Mouse (Mus musculus) MEL (cell line): ENCODE results near the gene Sntg2. TPM values are rescaled to one million over a fixed set of nuclear protein-coding genes. Genes with fewer than 3 reads are reported as not detected.

Experiments
- DNase-seq: peaks from one replicate; pipeline ENCODE4 v3.0.0; 2011; ENCODE audit warnings: low read depth, low spot score
- H3K27ac ChIP-seq: 2 replicates; pipeline ENCODE4 v1.5.1; 2012; ENCODE audit warnings: low read depth, mild to moderate bottlenecking, control low read depth, low read length, moderate library complexity; ENCODE audit not compliant: control insufficient read depth
- H3K27me3 ChIP-seq, 2 experiments: fragments of 150-350 bp in 1 of 2; sonication (generic) in 1 of 2; 2 replicates each; pipeline ENCODE4 v1.6.1; 2012; ENCODE audit warnings: low read length in 2 of 2, mild to moderate bottlenecking in 2 of 2, improper control_type of control experiment in 1 of 2, moderate library complexity in 1 of 2; ENCODE audit not compliant: insufficient read depth in 2 of 2, control insufficient read depth in 1 of 2
- H3K36me3 ChIP-seq, 2 experiments: 2 replicates each; pipeline ENCODE4 v1.6.1; 2012 to 2014; ENCODE audit warnings: low read length in 2 of 2, improper control_type of control experiment in 1 of 2, inconsistent platforms in 1 of 2, mild to moderate bottlenecking in 1 of 2; ENCODE audit not compliant: insufficient read depth in 2 of 2, control insufficient read depth in 1 of 2
- H3K4me1 ChIP-seq, 2 experiments: fragments of 150-350 bp in 1 of 2; sonication (generic) in 1 of 2; 2 replicates each; pipeline ENCODE4 v1.6.1; 2012; ENCODE audit warnings: low read length in 2 of 2, improper control_type of control experiment in 1 of 2, mild to moderate bottlenecking in 1 of 2; ENCODE audit not compliant: insufficient read depth in 2 of 2, control insufficient read depth in 1 of 2
- H3K4me3 ChIP-seq, 2 experiments: fragments of 150-350 bp in 1 of 2; sonication (generic) in 1 of 2; 2 replicates each; pipeline ENCODE4 v1.5.1; 2012; ENCODE audit warnings: low read depth in 2 of 2, low read length in 2 of 2, mild to moderate bottlenecking in 2 of 2, moderate library complexity in 2 of 2, control low read depth in 1 of 2, improper control_type of control experiment in 1 of 2; ENCODE audit not compliant: control insufficient read depth in 1 of 2, insufficient read depth in 1 of 2
- H3K79me2 ChIP-seq: 2 replicates; pipeline ENCODE4 v1.6.1; 2012; ENCODE audit warnings: mild to moderate bottlenecking, low read length, moderate library complexity; ENCODE audit not compliant: control insufficient read depth, poor library complexity, insufficient read depth
- H3K9ac ChIP-seq: 2 replicates; pipeline ENCODE4 v1.6.1; 2012; ENCODE audit warnings: low read depth, mild to moderate bottlenecking, control low read depth, low read length, moderate library complexity; ENCODE audit not compliant: control insufficient read depth, poor library complexity, severe bottlenecking
- H3K9me3 ChIP-seq: fragments of 150-350 bp; sonication (generic); replicated peaks from 2 replicates; pipeline ENCODE4 v1.6.1; 2012; ENCODE audit warnings: mild to moderate bottlenecking, low read length, improper control_type of control experiment, moderate library complexity; ENCODE audit not compliant: insufficient read depth
- BHLHE40 ChIP-seq: IDR thresholded peaks from 2 replicates; pipeline ENCODE4 v1.6.1; 2012; ENCODE audit warnings: low read depth, mild to moderate bottlenecking, inconsistent platforms, low read length, improper control_type of control experiment, borderline replicate concordance
- CHD1 ChIP-seq: IDR thresholded peaks from 2 replicates; pipeline ENCODE4 v1.6.1; 2012; ENCODE audit warnings: low read depth, mild to moderate bottlenecking, inconsistent platforms, low read length, improper control_type of control experiment
- CHD2 ChIP-seq: IDR thresholded peaks from 2 replicates; pipeline ENCODE4 v1.6.1; 2011; ENCODE audit warnings: low read length, improper control_type of control experiment
- CTCF ChIP-seq, 3 experiments: IDR thresholded peaks in 2 of 3; conservative IDR thresholded peaks in 1 of 3; 2 replicates each; pipeline ENCODE4 v1.5.1; 2011 to 2012; ENCODE audit warnings: low read length in 3 of 3, low read depth in 2 of 3, mild to moderate bottlenecking in 2 of 3, improper control_type of control experiment in 1 of 3, inconsistent platforms in 1 of 3, mixed read lengths in 1 of 3, moderate library complexity in 1 of 3; ENCODE audit not compliant: control insufficient read depth in 1 of 3, insufficient read depth in 1 of 3, poor library complexity in 1 of 3, severe bottlenecking in 1 of 3
- ETS1 ChIP-seq: IDR thresholded peaks from 2 replicates; pipeline ENCODE4 v1.6.1; 2012; ENCODE audit warnings: low read depth, mild to moderate bottlenecking, inconsistent platforms, low read length, improper control_type of control experiment, moderate library complexity
- GABPA ChIP-seq: IDR thresholded peaks from 2 replicates; pipeline ENCODE4 v1.6.1; 2012; ENCODE audit warnings: low read depth, mild to moderate bottlenecking, inconsistent platforms, low read length, improper control_type of control experiment, moderate library complexity
- HCFC1 ChIP-seq: IDR thresholded peaks from 2 replicates; pipeline ENCODE4 v1.6.1; 2012; ENCODE audit warnings: low read depth, mild to moderate bottlenecking, inconsistent platforms, low read length, improper control_type of control experiment, moderate library complexity
- JUND ChIP-seq: IDR thresholded peaks from 2 replicates; pipeline ENCODE4 v1.6.1; 2011; ENCODE audit warnings: low read depth, mild to moderate bottlenecking, improper control_type of control experiment, low read length
- KAT2A ChIP-seq: conservative IDR thresholded peaks from 2 replicates; pipeline ENCODE4 v1.6.1; 2012; ENCODE audit warnings: low read depth, low read length, improper control_type of control experiment, inconsistent platforms
- MAFK ChIP-seq: IDR thresholded peaks from 2 replicates; pipeline ENCODE4 v1.6.1; 2011; ENCODE audit warnings: low read depth, mild to moderate bottlenecking, low read length, improper control_type of control experiment, borderline replicate concordance
- MAX ChIP-seq: IDR thresholded peaks from 2 replicates; pipeline ENCODE4 v1.6.1; 2011; ENCODE audit warnings: low read length, improper control_type of control experiment
- MAZ ChIP-seq: IDR thresholded peaks from 2 replicates; pipeline ENCODE4 v1.6.1; 2012; ENCODE audit warnings: low read depth, mild to moderate bottlenecking, inconsistent platforms, low read length, improper control_type of control experiment
- MEF2A ChIP-seq: IDR thresholded peaks from 2 replicates; pipeline ENCODE4 v1.6.1; 2014; ENCODE audit warnings: low read depth, mild to moderate bottlenecking, inconsistent platforms, low read length, improper control_type of control experiment; ENCODE audit not compliant: poor library complexity, insufficient replicate concordance, severe bottlenecking; ENCODE audit errors: extremely low read depth
- NELFE ChIP-seq: IDR thresholded peaks from 2 replicates; pipeline ENCODE4 v1.6.1; 2011; ENCODE audit warnings: low read depth, low read length, improper control_type of control experiment
- POLR2AphosphoS2 ChIP-seq: IDR thresholded peaks from 2 replicates; pipeline ENCODE4 v1.6.1; 2011; ENCODE audit warnings: low read length, improper control_type of control experiment
- POLR2AphosphoS5 ChIP-seq: IDR thresholded peaks from 2 replicates; pipeline ENCODE4 v1.6.1; 2012; ENCODE audit warnings: low read depth, borderline replicate concordance, mild to moderate bottlenecking, inconsistent platforms, low read length, moderate library complexity, mixed read lengths
- RAD21 ChIP-seq: IDR thresholded peaks from 2 replicates; pipeline ENCODE4 v1.6.1; 2011; ENCODE audit warnings: mild to moderate bottlenecking, low read depth, low read length, improper control_type of control experiment
- RCOR1 ChIP-seq: IDR thresholded peaks from 2 replicates; pipeline ENCODE4 v1.6.1; 2012; ENCODE audit warnings: low read depth, mild to moderate bottlenecking, inconsistent platforms, low read length, improper control_type of control experiment
- TAL1 ChIP-seq: IDR thresholded peaks from 2 replicates; pipeline ENCODE4 v1.6.1; 2012; ENCODE audit warnings: mild to moderate bottlenecking, inconsistent platforms, low read length, moderate library complexity, mixed read lengths
- TBP ChIP-seq: IDR thresholded peaks from 2 replicates; pipeline ENCODE4 v1.8.0; 2011; ENCODE audit warnings: low read depth, low read length, improper control_type of control experiment
- USF1 ChIP-seq: IDR thresholded peaks from 2 replicates; pipeline ENCODE4 v1.6.1; 2014; ENCODE audit warnings: low read depth, mild to moderate bottlenecking, inconsistent platforms, low read length, improper control_type of control experiment, moderate library complexity
- USF2 ChIP-seq, 2 experiments: IDR thresholded peaks; 2 replicates each; pipeline ENCODE4 v1.6.1; 2011 to 2012; ENCODE audit warnings: improper control_type of control experiment in 2 of 2, low read length in 2 of 2, borderline replicate concordance in 1 of 2, inconsistent platforms in 1 of 2, low read depth in 1 of 2, mild to moderate bottlenecking in 1 of 2; ENCODE audit not compliant: insufficient read depth in 1 of 2
- ZC3H11A ChIP-seq: IDR thresholded peaks from 2 replicates; pipeline ENCODE4 v1.6.1; 2012; ENCODE audit warnings: low read depth, mild to moderate bottlenecking, inconsistent platforms, low read length, improper control_type of control experiment
- ZKSCAN1 ChIP-seq: IDR thresholded peaks from 2 replicates; pipeline ENCODE4 v1.6.1; 2012; ENCODE audit warnings: low read depth, mild to moderate bottlenecking, inconsistent platforms, low read length, improper control_type of control experiment, moderate library complexity
- ZMIZ1 ChIP-seq: IDR thresholded peaks from 2 replicates; pipeline ENCODE4 v1.6.1; 2012; ENCODE audit warnings: low read depth, mild to moderate bottlenecking, inconsistent platforms, low read length, improper control_type of control experiment, moderate library complexity
- polyA plus RNA-seq, 2 experiments: library from polyadenylated mRNA; stranded (reverse) in 1 of 2; unstranded in 1 of 2; fragments of >175 nt in 1 of 2; fragments of >200 nt in 1 of 2; gene quantifications; 2 replicates each; pipeline versions ENCODE4 v1.2.1 to v1.2.4; 2012; ENCODE audit warnings: low replicate concordance in 2 of 2, low read depth in 1 of 2; ENCODE audit not compliant: insufficient read length in 2 of 2, insufficient read depth in 1 of 2, missing spikeins in 1 of 2
- total RNA-seq: library from RNA; depleted of rRNA; stranded (reverse); fragments of 300-350 nt; gene quantifications from 2 replicates; pipeline ENCODE4 v1.2.3, GENCODE M21; 2012

Gene Sntg2
- total and polyA plus RNA-seq, 3 experiments = not detected

DNA sequence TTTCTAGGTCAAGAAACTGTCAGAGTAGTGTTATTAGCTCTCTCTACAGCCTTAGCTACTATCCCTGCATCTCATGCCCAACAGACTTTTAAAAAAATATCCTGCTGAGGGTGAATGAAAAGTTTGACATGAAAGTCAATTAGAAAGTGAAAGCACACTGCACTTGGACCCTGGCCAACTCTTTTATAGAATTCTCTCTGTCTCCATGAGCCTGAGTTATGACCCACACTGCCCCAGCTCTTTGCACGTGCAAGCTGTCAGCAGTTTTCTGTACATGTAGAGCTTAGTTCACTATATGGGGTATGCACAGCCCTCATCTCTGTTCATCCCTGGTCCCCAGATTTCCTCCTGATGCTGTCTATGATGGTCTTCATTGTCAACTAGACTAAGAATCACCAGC, 28.4 kb downstream of the Sntg2 start:
- H3K36me3 ChIP-seq = no peaks in the 10 kb centered on the region
- no peak overlapping the region for H3K9ac ChIP-seq
- TF ChIP-seq JUND (no peak), ZKSCAN1 (no peak)
- H3K4me1 ChIP-seq = no peaks in the 10 kb centered on the region
- no peaks in the 10 kb centered on the region for H3K9me3 ChIP-seq
- no peaks in the 10 kb centered on the region for H3K79me2 ChIP-seq
- no peak for DNase-seq
- H3K27me3 ChIP-seq = no peaks in the 10 kb centered on the region
- H3K27ac ChIP-seq = no peak overlapping the region
- no peak overlapping the region for H3K4me3 ChIP-seq

DNA sequence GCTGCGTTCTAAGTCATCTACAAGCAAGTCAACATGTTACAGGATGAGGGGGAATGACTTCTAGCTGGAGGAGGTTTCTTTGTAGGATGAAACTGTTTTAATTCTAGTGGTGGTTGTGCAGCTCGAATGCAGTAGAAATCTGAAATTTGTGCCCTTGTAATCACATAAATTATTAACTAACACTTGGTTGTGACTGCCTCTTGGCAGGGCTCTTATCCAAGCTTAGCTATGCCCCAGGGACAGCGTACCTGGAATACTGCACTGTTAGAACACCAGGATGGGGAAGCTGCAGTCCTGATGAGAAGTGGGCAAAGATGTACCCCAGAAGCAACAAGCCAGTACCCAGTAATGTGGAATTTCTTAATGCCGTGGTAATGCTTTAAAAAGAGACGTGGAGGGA, 36.9 kb downstream of the Sntg2 start:
- no peak for TF ChIP-seq POLR2AphosphoS5
- TF ChIP-seq POLR2AphosphoS2 = no peak
- no peak for TF ChIP-seq CHD1
- TF ChIP-seq MEF2A = no peak
- TF ChIP-seq CTCF (IDR thresholded peaks at IDR 0.05 in 2 of 3, conservative IDR thresholded peaks at IDR 0.05 in 1 of 3; ENCODE audit: control insufficient read depth in 1 of 3, insufficient read depth in 1 of 3, low read depth in 2 of 3, low read length in 3 of 3, poor library complexity in 1 of 3, severe bottlenecking in 1 of 3) = no peak
- no peak for TF ChIP-seq ZMIZ1
- no peak for TF ChIP-seq TBP
- TF ChIP-seq USF1 = no peak
- TF ChIP-seq JUND = no peak
- TF ChIP-seq USF2 (IDR thresholded peaks at IDR 0.05; ENCODE audit: borderline replicate concordance in 1 of 2, insufficient read depth in 1 of 2, low read depth in 1 of 2, low read length in 2 of 2) = no peak
- TF ChIP-seq CHD2 = no peak
- TF ChIP-seq MAX = no peak
- no peak for TF ChIP-seq GABPA
- H3K9ac ChIP-seq = no peak overlapping the region
- H3K27ac ChIP-seq = no peak overlapping the region
- no peaks in the 10 kb centered on the region for H3K27me3 ChIP-seq
- no peak for DNase-seq
- no peaks in the 10 kb centered on the region for H3K9me3 ChIP-seq
- H3K4me3 ChIP-seq = no peak overlapping the region
- H3K36me3 ChIP-seq = no peaks in the 10 kb centered on the region
- no peaks in the 10 kb centered on the region for H3K4me1 ChIP-seq
- no peaks in the 10 kb centered on the region for H3K79me2 ChIP-seq

DNA sequence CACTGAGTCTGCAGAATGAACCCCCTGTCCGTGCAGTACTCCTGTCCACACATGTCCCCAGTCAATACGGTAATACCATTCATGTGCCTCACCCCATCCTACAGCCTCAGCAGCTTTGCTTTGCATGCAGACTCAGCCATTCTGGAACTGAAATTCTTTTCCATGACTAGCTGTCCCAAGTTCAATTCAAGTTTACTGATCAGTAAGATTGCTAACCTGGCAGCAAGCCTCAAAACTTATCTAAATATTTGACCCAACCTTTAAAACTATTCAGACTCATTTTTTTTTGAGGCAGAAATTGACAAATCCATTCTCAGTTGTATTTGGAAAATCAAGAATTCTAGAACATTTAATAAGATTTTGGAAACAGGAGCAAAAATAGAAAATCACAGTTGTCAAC, 38.7 kb downstream of the Sntg2 start:
- Histone ChIP-seq H3K79me2 (no peaks in the 10 kb centered on the region), H3K4me1 (no peaks in the 10 kb centered on the region), H3K27ac (no peak overlapping the region), H3K9ac (no peak overlapping the region), H3K36me3 (no peaks in the 10 kb centered on the region), H3K4me3 (no peak overlapping the region), H3K27me3 (no peaks in the 10 kb centered on the region), H3K9me3 (no peaks in the 10 kb centered on the region)
- DNase-seq = no peak
- TF ChIP-seq MAFK = no peak
- TF ChIP-seq POLR2AphosphoS2 = no peak
- TF ChIP-seq KAT2A = no peak
- TF ChIP-seq CHD2 = no peak
- TF ChIP-seq USF1 = no peak
- no peak for TF ChIP-seq RAD21
- no peak for TF ChIP-seq TBP
- no peak for TF ChIP-seq HCFC1
- no peak for TF ChIP-seq ZC3H11A
- no peak for TF ChIP-seq BHLHE40
- TF ChIP-seq ETS1 = no peak
- no peak for TF ChIP-seq CTCF (IDR thresholded peaks at IDR 0.05 in 2 of 3, conservative IDR thresholded peaks at IDR 0.05 in 1 of 3; ENCODE audit: control insufficient read depth in 1 of 3, insufficient read depth in 1 of 3, low read depth in 2 of 3, low read length in 3 of 3, poor library complexity in 1 of 3, severe bottlenecking in 1 of 3)
- no peak for TF ChIP-seq NELFE
- no peak for TF ChIP-seq RCOR1
- TF ChIP-seq MAZ = no peak
- TF ChIP-seq JUND = no peak
- no peak for TF ChIP-seq TAL1
